Mouse (Mus musculus) myocyte (in vitro differentiated cells): ENCODE measurements around the gene Lgi1. TPM values are rescaled to one million over a fixed set of nuclear protein-coding genes. Genes with fewer than 3 reads are reported as not detected.

Experiments used
- H3K27me3 ChIP-seq: one replicate; pipeline ENCODE4 v1.6.1; 2011; ENCODE audit not compliant: control insufficient read depth, insufficient read depth, insufficient read length
- H3K36me3 ChIP-seq: one replicate; pipeline ENCODE4 v1.6.1; 2011; ENCODE audit not compliant: control insufficient read depth, insufficient read depth
- H3K4me2 ChIP-seq: one replicate; pipeline ENCODE4 v1.6.1; 2011; ENCODE audit warnings: low read depth, control low read depth
- H3K4me3 ChIP-seq: one replicate; pipeline ENCODE4 v1.5.1; 2011; ENCODE audit warnings: mild to moderate bottlenecking, control low read depth, moderate library complexity
- H3K79me2 ChIP-seq: one replicate; pipeline ENCODE4 v1.6.1; 2011; ENCODE audit not compliant: control insufficient read depth, insufficient read depth
- H3ac ChIP-seq: one replicate; pipeline ENCODE4 v1.6.1; 2011; ENCODE audit not compliant: control insufficient read depth, insufficient read length
- CEBPB ChIP-seq: IDR thresholded peaks from 2 replicates; pipeline ENCODE4 v1.6.1; 2011; ENCODE audit warnings: mild to moderate bottlenecking, moderate library complexity; ENCODE audit not compliant: poor library complexity, insufficient read depth, severe bottlenecking
- E2F4 ChIP-seq: IDR thresholded peaks from one replicate; pipeline ENCODE4 v1.6.1; 2011; ENCODE audit warnings: mild to moderate bottlenecking, control low read depth, moderate library complexity; ENCODE audit not compliant: insufficient read depth
- MAX ChIP-seq: IDR thresholded peaks from one replicate; pipeline ENCODE4 v1.6.1; 2011; ENCODE audit warnings: low read depth, mild to moderate bottlenecking, control low read depth
- MYOD1 ChIP-seq, 3 experiments: IDR thresholded peaks; one replicate each; pipeline ENCODE4 v1.6.1; 2011; ENCODE audit warnings: control low read depth in 2 of 3, low read depth in 2 of 3, mild to moderate bottlenecking in 2 of 3, moderate library complexity in 1 of 3; ENCODE audit not compliant: insufficient read length in 2 of 3, control insufficient read depth in 1 of 3
- MYOG ChIP-seq, 3 experiments: IDR thresholded peaks; one replicate each; pipeline ENCODE4 v1.6.1; 2011; ENCODE audit warnings: control low read depth in 2 of 3, low read depth in 2 of 3, mild to moderate bottlenecking in 2 of 3; ENCODE audit not compliant: insufficient read length in 2 of 3, control insufficient read depth in 1 of 3, insufficient read depth in 1 of 3
- POLR2A ChIP-seq: IDR thresholded peaks from one replicate; pipeline ENCODE4 v1.6.1; 2011; ENCODE audit warnings: low read depth, mild to moderate bottlenecking, control low read depth, moderate library complexity; ENCODE audit not compliant: insufficient read length
- POLR2AphosphoS2 ChIP-seq: IDR thresholded peaks from one replicate; pipeline ENCODE4 v1.6.1; 2011; ENCODE audit warnings: low read depth, control low read depth; ENCODE audit not compliant: insufficient read length
- REST ChIP-seq: IDR thresholded peaks from one replicate; pipeline ENCODE4 v1.6.1; 2011; ENCODE audit warnings: mild to moderate bottlenecking, control low read depth, moderate library complexity; ENCODE audit not compliant: insufficient read depth, insufficient read length
- SRF ChIP-seq: IDR thresholded peaks from one replicate; pipeline ENCODE4 v1.6.1; 2011; ENCODE audit warnings: low read depth; ENCODE audit not compliant: control insufficient read depth, insufficient read length
- TCF12 ChIP-seq: IDR thresholded peaks from one replicate; pipeline ENCODE4 v1.6.1; 2011; ENCODE audit warnings: mild to moderate bottlenecking, control low read depth; ENCODE audit not compliant: poor library complexity, insufficient read depth, severe bottlenecking
- TCF3 ChIP-seq: IDR thresholded peaks from one replicate; pipeline ENCODE4 v1.6.1; 2011; ENCODE audit warnings: low read depth, control low read depth; ENCODE audit not compliant: insufficient read length
- USF1 ChIP-seq: IDR thresholded peaks from one replicate; pipeline ENCODE4 v1.6.1; 2011; ENCODE audit warnings: low read depth, mild to moderate bottlenecking, control low read depth, moderate library complexity
- polyA plus RNA-seq: library from polyadenylated mRNA; unstranded; fragments of >200 nt; fragmentation: generic; extraction: Trizol; gene quantifications from one replicate; pipeline ENCODE4 v1.2.1, GENCODE M21; 2012; ENCODE audit warnings: missing spikeins

Lgi1 gene
- polyA plus RNA-seq, 1 experiment = not detected

GRCm38 (mm10) chr19:38323726-38324125 is 59.4 kb downstream of the Lgi1 start:
- Histone ChIP-seq H3K36me3 (no peaks in the 10 kb centered on the region), H3K4me2 (no peak overlapping the region), H3K79me2 (no peaks in the 10 kb centered on the region), H3K4me3 (no peak overlapping the region), H3K27me3 (no peaks in the 10 kb centered on the region), H3ac (no peak overlapping the region)
- TF ChIP-seq MYOD1 (IDR thresholded peaks at IDR 0.05; ENCODE audit: control insufficient read depth in 1 of 3, insufficient read length in 2 of 3, low read depth in 2 of 3) = no peak
- TF ChIP-seq POLR2AphosphoS2 = no peak
- TF ChIP-seq SRF = no peak

- Histone ChIP-seq H3K79me2 (no peaks in the 10 kb centered on the region), H3K4me3 (no peak overlapping the region), H3K36me3 (no peaks in the 10 kb centered on the region), H3K4me2 (no peak overlapping the region), H3K27me3 (no peaks in the 10 kb centered on the region), H3ac (no peak overlapping the region)
- no peak for TF ChIP-seq POLR2A
- no peak for TF ChIP-seq E2F4
- TF ChIP-seq TCF12 = no peak
- TF ChIP-seq SRF = no peak
- no peak for TF ChIP-seq USF1
- TF ChIP-seq MYOD1 (IDR thresholded peaks at IDR 0.05; ENCODE audit: control insufficient read depth in 1 of 3, insufficient read length in 2 of 3, low read depth in 2 of 3) = no peak
- TF ChIP-seq REST = no peak
- no peak for TF ChIP-seq MAX
- no peak for TF ChIP-seq MYOG (IDR thresholded peaks at IDR 0.05; ENCODE audit: control insufficient read depth in 1 of 3, insufficient read depth in 1 of 3, insufficient read length in 2 of 3, low read depth in 2 of 3)
- TF ChIP-seq TCF3 = no peak
- no peak for TF ChIP-seq CEBPB
- no peak for TF ChIP-seq POLR2AphosphoS2
Observed at GRCm38 (mm10) chr19:38324147-38325028, 60.1 kb downstream of the Lgi1 start.

- H3K27me3 ChIP-seq = no peaks in the 10 kb centered on the region
Observed at GRCm38 (mm10) chr19:38325029-38325398, 60.7 kb downstream of the Lgi1 start.

GRCm38 (mm10) chr19:38325854-38326253 is 61.5 kb downstream of the Lgi1 start:
- H3K79me2 ChIP-seq = no peaks in the 10 kb centered on the region
- TF ChIP-seq USF1 (no peak), TCF3 (no peak), MAX (no peak), MYOG (IDR thresholded peaks at IDR 0.05; ENCODE audit: control insufficient read depth in 1 of 3, insufficient read depth in 1 of 3, insufficient read length in 2 of 3, low read depth in 2 of 3) (no peak), SRF (no peak), POLR2A (no peak), TCF12 (no peak), POLR2AphosphoS2 (no peak), MYOD1 (IDR thresholded peaks at IDR 0.05; ENCODE audit: control insufficient read depth in 1 of 3, insufficient read length in 2 of 3, low read depth in 2 of 3) (no peak)
- H3K27me3 ChIP-seq = no peaks in the 10 kb centered on the region
- no peak overlapping the region for H3K4me2 ChIP-seq
- no peak overlapping the region for H3K4me3 ChIP-seq
- no peak overlapping the region for H3ac ChIP-seq
- no peaks in the 10 kb centered on the region for H3K36me3 ChIP-seq

More at GRCm38 (mm10) chr19:38325029-38325398, 60.7 kb downstream of the Lgi1 start:
- Histone ChIP-seq H3K4me3 (no peak overlapping the region), H3K36me3 (no peaks in the 10 kb centered on the region), H3K79me2 (no peaks in the 10 kb centered on the region), H3ac (no peak overlapping the region), H3K4me2 (no peak overlapping the region)
- TF ChIP-seq REST = no peak
- TF ChIP-seq MYOG (IDR thresholded peaks at IDR 0.05; ENCODE audit: control insufficient read depth in 1 of 3, insufficient read depth in 1 of 3, insufficient read length in 2 of 3, low read depth in 2 of 3) = no peak
- no peak for TF ChIP-seq CEBPB
- TF ChIP-seq E2F4 = no peak
- no peak for TF ChIP-seq POLR2AphosphoS2
- no peak for TF ChIP-seq SRF
- TF ChIP-seq MAX = no peak
- no peak for TF ChIP-seq USF1
- TF ChIP-seq TCF12 = no peak
- TF ChIP-seq MYOD1 (IDR thresholded peaks at IDR 0.05; ENCODE audit: control insufficient read depth in 1 of 3, insufficient read length in 2 of 3, low read depth in 2 of 3) = no peak
- TF ChIP-seq POLR2A = no peak
- TF ChIP-seq TCF3 = no peak

- TF ChIP-seq CEBPB (no peak), POLR2A (no peak), MYOG (IDR thresholded peaks at IDR 0.05; ENCODE audit: control insufficient read depth in 1 of 3, insufficient read depth in 1 of 3, insufficient read length in 2 of 3, low read depth in 2 of 3) (no peak), MYOD1 (IDR thresholded peaks at IDR 0.05; ENCODE audit: control insufficient read depth in 1 of 3, insufficient read length in 2 of 3, low read depth in 2 of 3) (no peak), TCF3 (no peak), MAX (no peak), SRF (no peak), POLR2AphosphoS2 (no peak)
- H3K4me3 ChIP-seq = no peak overlapping the region
- H3K4me2 ChIP-seq = no peak overlapping the region
- H3K36me3 ChIP-seq = no peaks in the 10 kb centered on the region
- H3K79me2 ChIP-seq = no peaks in the 10 kb centered on the region
- no peak overlapping the region for H3ac ChIP-seq
- no peaks in the 10 kb centered on the region for H3K27me3 ChIP-seq
Observed at GRCm38 (mm10) chr19:38327002-38327401, 62.7 kb downstream of the Lgi1 start.
